8 mouse cellular contexts compared by ENCODE assay signal in the genomic region with DNA sequence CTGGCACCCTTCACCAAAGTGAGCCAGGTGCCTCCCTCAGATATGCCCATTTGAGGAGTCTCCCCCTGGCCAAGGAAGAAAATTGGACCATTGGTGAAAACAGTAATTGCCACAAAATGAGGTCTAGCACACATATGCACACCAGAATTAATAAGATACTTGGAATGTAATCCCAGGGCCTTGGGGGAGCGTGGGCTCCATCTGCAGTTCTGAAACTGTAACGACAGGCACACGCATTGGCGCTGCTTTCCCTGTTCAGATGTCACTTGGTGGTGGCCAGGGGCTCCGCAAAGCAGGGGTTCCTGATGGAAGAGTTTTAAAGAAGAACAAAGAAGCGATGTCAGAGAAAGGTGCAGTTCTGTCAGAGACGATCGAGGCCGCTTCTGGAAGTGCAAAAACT. TPM values are rescaled to one million over a fixed set of nuclear protein-coding genes. Genes with fewer than 3 reads are reported as not detected.
DNase-seq lines count a peak whose midpoint lies in the region; ATAC-seq lines count a peak whose summit lies in the region.

No protein-coding gene starts in this region.

- no peak for ATAC-seq in forebrain, embryonic 11.5 days (replicated peaks; ENCODE audit: low FRiP score)
- no peak for ATAC-seq in forebrain, embryonic 12.5 days (ENCODE audit: low FRiP score)
- 0 out of 2 replicates have a peak, but pooled peaks have one; percentile 60 for ATAC-seq in common myeloid progenitor, adult 5-6 weeks (replicated peaks; ENCODE audit: low read depth, poor library complexity, severe bottlenecking)
- ATAC-seq in activated CD4-positive, CD25-positive, alpha-beta regulatory T cell, adult 4 months, result no peak

- no peaks in the 10 kb centered on the region for H3K27me3 ChIP-seq in forebrain, embryonic 11.5 days (ENCODE audit: control insufficient read depth, insufficient read depth, low read length)
- no peaks in the 10 kb centered on the region for H3K27me3 ChIP-seq in forebrain, embryonic 12.5 days

- H3K4me2 ChIP-seq in forebrain, embryonic 11.5 days (ENCODE audit: low read depth, low read length, severe bottlenecking), result no peak overlapping the region
- H3K4me2 ChIP-seq in forebrain, embryonic 12.5 days, result no peak overlapping the region

- no peak overlapping the region for H3K27ac ChIP-seq in forebrain, embryonic 11.5 days (ENCODE audit: low read depth, low read length)
- H3K27ac ChIP-seq in forebrain, embryonic 12.5 days, result no peak overlapping the region

- H3K36me3 ChIP-seq in forebrain, embryonic 11.5 days (ENCODE audit: control insufficient read depth, insufficient read depth, low read length), result no peaks in the 10 kb centered on the region
- H3K36me3 ChIP-seq in forebrain, embryonic 12.5 days (replicated peaks), result peaks cover 22% of the 10 kb centered on the region

- no peak overlapping the region for H3K4me3 ChIP-seq in forebrain, embryonic 11.5 days (ENCODE audit: low read depth, low read length)
- H3K4me3 ChIP-seq in forebrain, embryonic 12.5 days (replicated peaks), result no peak overlapping the region

- 70% methylated on average over 9 of the region's 9 CpGs for WGBS in forebrain, embryonic 11.5 days
- WGBS in forebrain, embryonic 12.5 days, result 72% methylated on average over 9 of the region's 9 CpGs

- peak; percentile 63 for DNase-seq in forebrain, embryonic 11.5 days (ENCODE audit: low spot score)
- DNase-seq in lung, postnatal 10 days, result peak; percentile 36
- no peak for DNase-seq in lung, postnatal 25 days (ENCODE audit: low spot score)
- peak; percentile 57 to 58 for DNase-seq in left cerebral cortex, postnatal 25 days (ENCODE audit: low spot score in 2 of 2)
- DNase-seq in ovary, postnatal 14 days (ENCODE audit: low spot score), result no peak

- H3K4me1 ChIP-seq in forebrain, embryonic 11.5 days (replicated peaks; ENCODE audit: control insufficient read depth, insufficient read depth, low read length), result no peaks in the 10 kb centered on the region
- peaks cover 2% of the 10 kb centered on the region; the same call in 1 of the 2 replicates for H3K4me1 ChIP-seq in forebrain, embryonic 12.5 days

- H3K9ac ChIP-seq in forebrain, embryonic 11.5 days (ENCODE audit: low read length), result no peak overlapping the region
- H3K9ac ChIP-seq in forebrain, embryonic 12.5 days, result no peak overlapping the region

- intact Hi-C loops in left cerebral cortex, postnatal 25 days (cut with DNase I), result loop anchor here (1.0 to 10.0 kb wide), 2 partner anchors 127 to 478 kb away; a partner anchor contains a TSS

- no peaks in the 10 kb centered on the region for H3K9me3 ChIP-seq in forebrain, embryonic 11.5 days (ENCODE audit: control insufficient read depth, low read length)
- no peaks in the 10 kb centered on the region for H3K9me3 ChIP-seq in forebrain, embryonic 12.5 days

RNA-seq across cellular contexts. Expression of a gene that starts 17.8 kb away (rescaled TPM):
- 1.0 and 1.2 TPM in 2 replicates for polyA plus RNA-seq in forebrain, embryonic 11.5 days (2014; fragmentation: Nextera tagmentation; extraction: Ambion mirVana)
- polyA plus RNA-seq in forebrain, embryonic 12.5 days (2016; fragmentation: Nextera tagmentation; extraction: Ambion mirVana), result 0.96 and 1.1 TPM in 2 replicates
- total RNA-seq in common myeloid progenitor, adult 5-6 weeks (2017), result 9.5 and 10.3 TPM in 2 replicates
- total RNA-seq in left cerebral cortex, postnatal 25 days (2021), result 100 to 1,000 TPM in 1 of 2 experiments, 10 to 100 TPM in 1; 84.0 to 123 TPM
- polyA plus RNA-seq in activated CD4-positive, CD25-positive, alpha-beta regulatory T cell, adult 4 months (2017; shearing (Covaris generic)), result 10 to 100 TPM; 12.6 to 13.3 TPM

Comparison
In these comparisons a context has a peak if more than half of its experiments do, and no peak if none do; other contexts are left out.
1. DNase-seq: peak in forebrain, embryonic 11.5 days (single experiment), lung, postnatal 10 days (single experiment) and left cerebral cortex, postnatal 25 days (2 of 2); none in lung, postnatal 25 days (single experiment) and ovary, postnatal 14 days (single experiment).